Mouse (Mus musculus) left cerebral cortex, adult 2 months (tissue): ENCODE measurements around the gene Ptprn2. TPM values are rescaled to one million over a fixed set of nuclear protein-coding genes. Genes with fewer than 3 reads are reported as not detected.

Experiments used
- DNase-seq, 2 experiments: peaks; one replicate each; pipeline ENCODE4 v3.0.0; 2021 to 2022; ENCODE audit warnings: low spot score in 2 of 2, mixed read lengths in 1 of 2; ENCODE audit errors: extremely low spot score in 1 of 2
- H3K27ac ChIP-seq: fragments of 200-600 bp; 2 replicates; pipeline ENCODE4 v1.8.1; 2022
- H3K4me3 ChIP-seq: fragments of 200-600 bp; 2 replicates; pipeline ENCODE4 v1.8.1; 2022
- CTCF ChIP-seq: fragments of 200-600 bp; IDR thresholded peaks from 2 replicates; pipeline ENCODE4 v1.8.1; 2022; ENCODE audit warnings: antibody characterized with exemption, mild to moderate bottlenecking, moderate library complexity
- intact Hi-C: fragments of 180-260 bp; cut with DNase I; formaldehyde crosslinking; loops from one replicate; pipeline ENCODE4 v1.15.1; 2025
- total RNA-seq, 2 experiments: library from RNA; stranded (reverse); gene quantifications; 2 replicates each; pipeline ENCODE4 v1.2.3; 2021

Gene Ptprn2
- total RNA-seq, 2 experiments from 2014 or later = 339 to 346 TPM

DNA sequence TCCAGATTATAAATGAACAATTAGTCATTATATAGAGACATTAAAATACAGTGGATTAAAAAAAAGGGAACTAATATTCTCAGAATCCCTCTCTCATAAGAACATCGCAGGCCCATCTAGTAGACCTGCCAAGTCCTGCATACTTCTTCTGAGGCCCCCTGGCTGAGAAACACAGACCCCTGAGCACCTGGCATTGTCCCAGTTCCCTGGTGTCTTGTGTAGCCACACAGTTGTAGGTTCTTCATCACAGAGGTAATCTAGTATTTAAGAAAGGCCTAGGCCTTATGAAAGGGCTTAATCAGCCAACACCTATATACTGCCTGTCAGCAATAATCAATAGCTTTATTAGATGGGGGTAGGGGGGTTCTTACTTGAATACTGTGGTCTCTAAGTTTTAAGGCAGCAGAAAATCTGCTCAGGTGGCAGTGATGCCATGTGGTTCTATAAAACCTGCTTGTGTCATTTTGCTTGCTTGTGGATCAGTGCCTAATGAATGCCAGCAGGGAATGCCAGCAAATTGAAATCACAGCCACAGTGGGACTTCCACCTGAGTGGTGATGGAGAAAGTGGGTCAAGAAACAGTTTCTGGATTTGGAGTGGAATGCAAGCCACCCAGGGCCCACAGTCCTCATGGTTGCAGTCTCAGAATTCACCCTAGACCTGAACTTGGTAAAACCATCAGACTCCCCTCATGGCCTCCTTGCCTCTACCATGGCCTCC lies 388.5 kb downstream of the Ptprn2 start:
- intact Hi-C loops = no loop called here
- Histone ChIP-seq H3K27ac (no peak overlapping the region), H3K4me3 (no peak overlapping the region)
- DNase-seq = no peak
- no peak for TF ChIP-seq CTCF

GRCm38 (mm10) chr12:116887496-116888281 lies 402.2 kb downstream of the Ptprn2 start:
- DNase-seq = no peak
- TF ChIP-seq CTCF = no peak
- H3K4me3 ChIP-seq = no peak overlapping the region
- intact Hi-C loops = no loop called here
- H3K27ac ChIP-seq = peak overlapping the region; percentile 11; the same call in 1 of the 2 replicates

DNA sequence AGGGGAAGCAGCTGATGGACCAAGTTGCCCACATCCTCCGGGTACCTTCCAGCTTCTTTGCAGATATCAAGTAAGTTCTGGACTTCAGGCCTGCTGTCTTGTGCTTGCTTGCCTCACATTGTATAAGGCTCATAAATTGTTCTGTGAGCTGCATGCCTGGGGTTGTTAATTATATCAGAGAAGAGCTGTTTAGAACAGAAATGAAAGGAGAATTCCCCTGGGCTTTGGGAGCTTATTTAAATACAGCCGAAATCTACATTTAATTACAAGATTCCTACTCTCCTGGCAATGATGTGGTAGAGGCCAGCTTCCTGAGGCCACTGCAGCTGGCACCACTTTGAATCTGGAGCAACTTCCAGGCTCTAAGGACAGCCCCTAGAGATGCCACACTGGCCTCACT lies 403.3 kb downstream of the Ptprn2 start:
- intact Hi-C loops = no loop called here

DNA sequence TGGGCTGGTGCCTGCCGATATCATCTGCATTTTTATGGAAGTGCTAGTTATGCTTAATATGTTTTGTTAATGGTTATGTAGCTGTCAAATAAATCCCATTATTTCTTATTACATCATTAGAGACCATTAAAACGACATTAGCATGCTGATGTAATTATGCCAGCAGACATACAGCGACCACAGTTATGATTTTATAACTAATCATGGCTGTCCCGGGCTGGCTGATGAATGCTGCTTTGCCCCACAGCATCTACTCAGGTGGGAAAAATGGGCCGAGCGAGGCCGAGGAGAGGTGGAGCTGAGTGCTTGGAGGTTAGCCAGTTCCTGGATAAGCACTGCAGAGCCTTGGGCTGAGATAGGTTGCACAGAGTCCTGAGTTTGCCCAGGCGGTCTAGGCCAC lies 407.1 kb downstream of the Ptprn2 start:
- Histone ChIP-seq H3K27ac (no peak overlapping the region), H3K4me3 (no peak overlapping the region)
- intact Hi-C loops = no loop called here
- DNase-seq = no peak
- TF ChIP-seq CTCF = no peak

More for the DNA sequence above, 403.3 kb downstream of the Ptprn2 start:
- no peak for DNase-seq
- H3K27ac ChIP-seq = no peak overlapping the region; the same call in 1 of the 2 replicates
- TF ChIP-seq CTCF = no peak
- no peak overlapping the region for H3K4me3 ChIP-seq

GRCm38 (mm10) chr12:116896651-116897050 lies 411.1 kb downstream of the Ptprn2 start:
- no peak for DNase-seq
- intact Hi-C loops = no loop called here
- Histone ChIP-seq H3K4me3 (no peak overlapping the region), H3K27ac (no peak overlapping the region)
- TF ChIP-seq CTCF = no peak

DNA sequence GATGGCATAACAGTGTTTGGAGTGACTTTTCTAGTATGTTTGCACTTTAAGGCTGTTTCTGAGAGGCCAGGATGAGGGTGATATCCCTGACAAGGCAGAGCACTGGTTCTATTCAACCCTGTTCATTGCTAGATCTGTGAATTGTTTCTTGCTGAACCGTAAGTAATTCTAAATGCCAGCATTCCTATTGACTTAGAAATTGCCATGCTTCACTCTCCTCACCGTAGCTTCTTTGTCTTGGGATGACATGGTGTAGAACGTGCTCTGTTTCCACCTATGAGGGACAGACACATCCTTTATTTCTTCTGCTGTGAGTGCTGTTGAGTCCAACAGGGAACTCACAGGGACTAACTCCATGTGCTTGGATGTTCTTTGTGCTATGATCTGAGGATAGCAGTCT lies 416.3 kb downstream of the Ptprn2 start:
- no peak overlapping the region for H3K27ac ChIP-seq
- DNase-seq = no peak
- H3K4me3 ChIP-seq = no peak overlapping the region
- intact Hi-C loops = no loop called here
- no peak for TF ChIP-seq CTCF

DNA sequence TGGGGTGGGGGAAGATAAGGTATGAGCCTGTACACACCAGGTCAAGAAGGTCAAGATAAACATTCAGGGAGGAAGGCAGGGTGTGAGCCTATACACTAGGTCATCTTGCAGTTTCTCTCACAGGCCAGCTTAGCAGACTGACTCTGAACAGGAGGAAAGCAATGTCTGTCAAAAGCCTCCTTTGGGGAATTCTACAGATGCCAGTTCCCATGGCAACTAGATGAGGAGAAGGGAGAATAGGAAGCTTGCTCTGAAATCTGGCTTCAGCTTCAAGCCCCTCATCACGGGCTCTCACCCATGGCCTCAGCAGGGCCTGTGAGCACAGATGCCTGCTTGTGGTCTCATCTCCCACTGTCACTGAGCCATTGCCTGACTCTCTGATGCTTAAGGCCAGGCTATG lies 421.9 kb downstream of the Ptprn2 start:
- intact Hi-C loops = no loop called here
- no peak for DNase-seq
- TF ChIP-seq CTCF = no peak
- no peak overlapping the region for H3K4me3 ChIP-seq
- peak overlapping the region; percentile 51 for H3K27ac ChIP-seq

- DNase-seq = peak in 1 of 2 experiments; percentile 36
- no peak for TF ChIP-seq CTCF
- Histone ChIP-seq H3K27ac (peak overlapping the region; percentile 51), H3K4me3 (no peak overlapping the region)
- intact Hi-C loops = no loop called here
Measured at GRCm38 (mm10) chr12:116908668-116909067, 423.1 kb downstream of the Ptprn2 start.

- TF ChIP-seq CTCF = no peak
- H3K27ac ChIP-seq = no peak overlapping the region
- intact Hi-C loops = no loop called here
- no peak for DNase-seq
- no peak overlapping the region for H3K4me3 ChIP-seq
Measured at GRCm38 (mm10) chr12:116916776-116917175, 431.3 kb downstream of the Ptprn2 start.

- Histone ChIP-seq H3K27ac (no peak overlapping the region), H3K4me3 (no peak overlapping the region)
- TF ChIP-seq CTCF = no peak
- no peak for DNase-seq
- intact Hi-C loops = no loop called here
Measured at GRCm38 (mm10) chr12:116919185-116919584, 433.7 kb downstream of the Ptprn2 start.

DNA sequence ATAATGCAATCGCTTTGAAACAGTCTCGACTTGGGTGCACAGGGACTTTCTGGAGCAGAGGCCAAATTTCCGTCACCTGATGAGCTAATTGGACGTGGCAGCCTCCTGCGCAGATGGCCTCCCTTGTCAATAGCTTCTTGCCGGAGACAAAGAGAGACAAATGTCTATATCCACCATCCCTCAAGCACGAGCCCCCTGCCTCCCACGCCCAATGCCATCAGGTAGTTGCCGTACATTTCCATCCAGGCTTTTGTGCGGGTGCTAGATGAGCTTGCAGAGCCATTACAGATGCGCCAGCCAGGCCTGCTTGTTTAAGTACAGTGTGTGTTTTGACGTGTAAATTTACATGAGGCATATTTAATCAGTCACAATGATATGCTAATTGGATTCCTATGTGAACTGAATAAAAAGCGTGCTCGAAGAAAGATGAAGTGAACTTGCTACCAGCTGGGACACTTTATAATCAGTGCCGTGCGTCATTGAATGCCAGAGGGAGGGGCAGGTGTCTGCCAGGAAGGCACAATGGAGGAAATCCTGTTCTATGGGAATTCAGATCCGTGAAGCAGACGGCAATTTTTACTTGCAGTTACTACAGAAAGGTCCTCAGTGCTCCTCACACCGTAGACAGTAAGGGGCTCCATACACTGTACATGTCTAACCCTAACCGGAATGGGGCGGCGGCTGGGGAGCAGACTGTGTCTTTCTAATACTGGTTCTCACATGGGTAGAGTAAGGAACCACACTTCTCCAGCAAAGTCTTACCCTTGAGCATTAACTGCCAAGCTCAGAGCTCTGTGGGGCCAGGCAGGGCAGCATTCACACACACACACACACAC lies 434.4 kb downstream of the Ptprn2 start:
- no peak for DNase-seq

GRCm38 (mm10) chr12:116927115-116927514 lies 441.6 kb downstream of the Ptprn2 start:
- no peak for TF ChIP-seq CTCF
- Histone ChIP-seq H3K27ac (no peak overlapping the region; the same call in 1 of the 2 replicates), H3K4me3 (no peak overlapping the region)
- DNase-seq = no peak
- intact Hi-C loops = no loop called here

More for the DNA sequence above, 434.4 kb downstream of the Ptprn2 start:
- Histone ChIP-seq H3K27ac (no peak overlapping the region), H3K4me3 (no peak overlapping the region)
- intact Hi-C loops = no loop called here
- no peak for TF ChIP-seq CTCF
